Mouse (Mus musculus): Measurements from ENCODE around the gene Col24a1. TPM values are rescaled to one million over a fixed set of nuclear protein-coding genes. Genes with fewer than 3 reads are reported as not detected.

Gene Col24a1
- polyA plus RNA-seq, 1 experiment from 2014 or later: 1.6 TPM

- 69% methylated on average over 5 of the region's 5 CpGs for WGBS
- no peak overlapping the region for H3K4me2 ChIP-seq
- H3K27me3 ChIP-seq: no peaks in the 10 kb centered on the region
- no peak for ATAC-seq (replicated peaks; ENCODE audit: insufficient number of reproducible peaks, insufficient read depth, low FRiP score, low read depth)
- 0 out of 2 replicates have a peak, but pooled peaks cover 2% of the 10 kb centered on the region for H3K4me1 ChIP-seq (replicated peaks)
- H3K4me3 ChIP-seq: no peak overlapping the region
- H3K36me3 ChIP-seq: no peaks in the 10 kb centered on the region
- H3K9ac ChIP-seq: no peak overlapping the region
- no peak overlapping the region for H3K27ac ChIP-seq
- H3K9me3 ChIP-seq (replicated peaks): no peaks in the 10 kb centered on the region
These were observed 221.9 kb downstream of the Col24a1 start for GRCm38 (mm10) chr3:145514197-145514596.

GRCm38 (mm10) chr3:145521528-145522080 is 229.3 kb downstream of the Col24a1 start:
- 49% methylated on average over 7 of the region's 7 CpGs for WGBS
- Histone ChIP-seq H3K4me2 (no peak overlapping the region), H3K9ac (no peak overlapping the region), H3K4me3 (no peak overlapping the region), H3K27me3 (no peaks in the 10 kb centered on the region), H3K27ac (no peak overlapping the region), H3K9me3 (replicated peaks) (no peaks in the 10 kb centered on the region), H3K36me3 (no peaks in the 10 kb centered on the region), H3K4me1 (replicated peaks) (0 out of 2 replicates have a peak, but pooled peaks cover 2% of the 10 kb centered on the region)
- no peak for ATAC-seq (replicated peaks; ENCODE audit: insufficient number of reproducible peaks, insufficient read depth, low FRiP score, low read depth)

- no peaks in the 10 kb centered on the region for H3K9me3 ChIP-seq (replicated peaks)
- ATAC-seq (replicated peaks; ENCODE audit: insufficient number of reproducible peaks, insufficient read depth, low FRiP score, low read depth): no peak
- H3K4me2 ChIP-seq: no peak overlapping the region
- H3K4me1 ChIP-seq (replicated peaks): no peaks in the 10 kb centered on the region
- 65% methylated on average over 2 of the region's 2 CpGs for WGBS
- no peaks in the 10 kb centered on the region for H3K27me3 ChIP-seq
- no peak overlapping the region for H3K4me3 ChIP-seq
- no peak overlapping the region for H3K27ac ChIP-seq
- H3K36me3 ChIP-seq: no peaks in the 10 kb centered on the region
- no peak overlapping the region for H3K9ac ChIP-seq
These were observed 230.0 kb downstream of the Col24a1 start for GRCm38 (mm10) chr3:145522311-145522710.

GRCm38 (mm10) chr3:145525266-145525665 is 233.0 kb downstream of the Col24a1 start:
- Histone ChIP-seq H3K4me3 (no peak overlapping the region), H3K9me3 (replicated peaks) (no peaks in the 10 kb centered on the region), H3K27ac (no peak overlapping the region), H3K4me2 (no peak overlapping the region), H3K36me3 (no peaks in the 10 kb centered on the region), H3K4me1 (replicated peaks) (no peaks in the 10 kb centered on the region), H3K9ac (no peak overlapping the region), H3K27me3 (no peaks in the 10 kb centered on the region)
- 82% methylated on average over 4 of the region's 4 CpGs for WGBS
- no peak for ATAC-seq (replicated peaks; ENCODE audit: insufficient number of reproducible peaks, insufficient read depth, low FRiP score, low read depth)

- ATAC-seq (replicated peaks; ENCODE audit: insufficient number of reproducible peaks, insufficient read depth, low FRiP score, low read depth): no peak
These were observed 245.6 kb downstream of the Col24a1 start for GRCm38 (mm10) chr3:145537870-145538269.

GRCm38 (mm10) chr3:145548441-145549415 is 256.5 kb downstream of the Col24a1 start:
- Histone ChIP-seq H3K4me2 (no peak overlapping the region), H3K4me3 (no peak overlapping the region), H3K36me3 (no peaks in the 10 kb centered on the region), H3K9ac (no peak overlapping the region), H3K27me3 (no peaks in the 10 kb centered on the region), H3K9me3 (replicated peaks) (no peaks in the 10 kb centered on the region), H3K27ac (no peak overlapping the region), H3K4me1 (replicated peaks) (no peaks in the 10 kb centered on the region)
- WGBS: 68% methylated on average over 10 of the region's 10 CpGs
- ATAC-seq (replicated peaks; ENCODE audit: insufficient number of reproducible peaks, insufficient read depth, low FRiP score, low read depth): no peak

More at GRCm38 (mm10) chr3:145537870-145538269, 245.6 kb downstream of the Col24a1 start:
- 87% methylated on average over 1 of the region's 1 CpGs for WGBS
- no peaks in the 10 kb centered on the region for H3K9me3 ChIP-seq (replicated peaks)
- no peak overlapping the region for H3K4me3 ChIP-seq
- H3K9ac ChIP-seq: no peak overlapping the region
- no peaks in the 10 kb centered on the region for H3K36me3 ChIP-seq
- H3K4me2 ChIP-seq: no peak overlapping the region
- H3K27ac ChIP-seq: no peak overlapping the region
- H3K27me3 ChIP-seq: no peaks in the 10 kb centered on the region
- H3K4me1 ChIP-seq (replicated peaks): no peaks in the 10 kb centered on the region

- WGBS: 60% methylated on average over 3 of the region's 3 CpGs
- Histone ChIP-seq H3K4me2 (no peak overlapping the region), H3K4me3 (no peak overlapping the region), H3K9ac (no peak overlapping the region), H3K4me1 (replicated peaks) (no peaks in the 10 kb centered on the region), H3K9me3 (replicated peaks) (no peaks in the 10 kb centered on the region), H3K27ac (no peak overlapping the region), H3K36me3 (no peaks in the 10 kb centered on the region), H3K27me3 (no peaks in the 10 kb centered on the region)
- ATAC-seq (replicated peaks; ENCODE audit: insufficient number of reproducible peaks, insufficient read depth, low FRiP score, low read depth): no peak
These were observed 257.9 kb downstream of the Col24a1 start for GRCm38 (mm10) chr3:145550216-145550615.

- Histone ChIP-seq H3K9me3 (replicated peaks) (no peaks in the 10 kb centered on the region), H3K27ac (no peak overlapping the region), H3K4me3 (no peak overlapping the region), H3K36me3 (no peaks in the 10 kb centered on the region), H3K27me3 (no peaks in the 10 kb centered on the region), H3K4me1 (replicated peaks) (no peaks in the 10 kb centered on the region), H3K9ac (no peak overlapping the region), H3K4me2 (no peak overlapping the region)
- no peak for ATAC-seq (replicated peaks; ENCODE audit: insufficient number of reproducible peaks, insufficient read depth, low FRiP score, low read depth)
- WGBS: 75% methylated on average over 2 of the region's 2 CpGs
These were observed 262.1 kb downstream of the Col24a1 start for GRCm38 (mm10) chr3:145554388-145554787.

- Histone ChIP-seq H3K36me3 (no peaks in the 10 kb centered on the region), H3K4me3 (no peak overlapping the region), H3K9me3 (replicated peaks) (no peaks in the 10 kb centered on the region), H3K9ac (no peak overlapping the region), H3K27ac (no peak overlapping the region), H3K27me3 (no peaks in the 10 kb centered on the region), H3K4me1 (replicated peaks) (no peaks in the 10 kb centered on the region), H3K4me2 (no peak overlapping the region)
- 90% methylated on average over 10 of the region's 10 CpGs for WGBS
- ATAC-seq (replicated peaks; ENCODE audit: insufficient number of reproducible peaks, insufficient read depth, low FRiP score, low read depth): no peak
These were observed 263.9 kb downstream of the Col24a1 start for GRCm38 (mm10) chr3:145556206-145556605.

- ATAC-seq (replicated peaks; ENCODE audit: insufficient number of reproducible peaks, insufficient read depth, low FRiP score, low read depth): no peak
- 81% methylated on average over 5 of the region's 5 CpGs for WGBS
- Histone ChIP-seq H3K27me3 (no peaks in the 10 kb centered on the region), H3K4me2 (no peak overlapping the region), H3K27ac (no peak overlapping the region), H3K9me3 (replicated peaks) (peaks cover 4% of the 10 kb centered on the region; the same call in 1 of the 2 replicates), H3K36me3 (no peaks in the 10 kb centered on the region), H3K4me3 (no peak overlapping the region), H3K9ac (no peak overlapping the region), H3K4me1 (replicated peaks) (no peaks in the 10 kb centered on the region)
These were observed 267.4 kb downstream of the Col24a1 start for GRCm38 (mm10) chr3:145559675-145560074.

- Histone ChIP-seq H3K4me1 (replicated peaks) (no peaks in the 10 kb centered on the region), H3K4me3 (no peak overlapping the region), H3K4me2 (no peak overlapping the region), H3K36me3 (no peaks in the 10 kb centered on the region), H3K9me3 (replicated peaks) (peaks cover 4% of the 10 kb centered on the region; the same call in 1 of the 2 replicates), H3K27ac (no peak overlapping the region), H3K9ac (no peak overlapping the region), H3K27me3 (no peaks in the 10 kb centered on the region)
- no peak for ATAC-seq (replicated peaks; ENCODE audit: insufficient number of reproducible peaks, insufficient read depth, low FRiP score, low read depth)
- 80% methylated on average over 4 of the region's 4 CpGs for WGBS
These were observed 267.8 kb downstream of the Col24a1 start for GRCm38 (mm10) chr3:145560117-145560516.

Data from heart, embryonic 15.5 days (tissue).